Mouse (Mus musculus) hindbrain, postnatal 0 days (tissue): ENCODE data around the gene Runx3. TPM values are rescaled to one million over a fixed set of nuclear protein-coding genes. Genes with fewer than 3 reads are reported as not detected.

Experiments
- ATAC-seq: fragments of 200-750 bp; cut with Nextera tagmentation; 2 replicates; pipeline ENCODE4 v1.8.0; 2017; ENCODE audit warnings: mild to moderate bottlenecking, moderate TSS enrichment, moderate library complexity
- DNase-seq: peaks from one replicate; pipeline ENCODE4 v3.0.0-alpha.2; 2015; ENCODE audit warnings: low spot score
- H3K27ac ChIP-seq: fragments of 300-500 bp; sonication (generic); 2 replicates; pipeline ENCODE4 v1.5.1; 2014; ENCODE audit warnings: mild to moderate bottlenecking
- H3K27me3 ChIP-seq: fragments of 300-500 bp; sonication (generic); 2 replicates; pipeline ENCODE4 v1.6.1; 2014; ENCODE audit warnings: low read length, mixed read lengths; ENCODE audit not compliant: insufficient read depth
- H3K36me3 ChIP-seq: fragments of 300-500 bp; sonication (generic); 2 replicates; pipeline ENCODE4 v1.6.1; 2014; ENCODE audit warnings: low read length, mixed read lengths; ENCODE audit not compliant: insufficient read depth
- H3K4me1 ChIP-seq: fragments of 300-500 bp; sonication (generic); 2 replicates; pipeline ENCODE4 v1.6.1; 2014; ENCODE audit warnings: antibody characterized with exemption, low read length, mixed read lengths; ENCODE audit not compliant: insufficient read depth
- H3K4me2 ChIP-seq: fragments of 300-500 bp; sonication (generic); 2 replicates; pipeline ENCODE4 v1.6.1; 2014; ENCODE audit warnings: low read depth, mild to moderate bottlenecking, low read length, moderate library complexity, mixed read lengths
- H3K4me3 ChIP-seq: fragments of 300-500 bp; sonication (generic); 2 replicates; pipeline ENCODE4 v1.5.1; 2014; ENCODE audit warnings: low read length
- H3K9ac ChIP-seq: fragments of 300-500 bp; sonication (generic); replicated peaks from 2 replicates; pipeline ENCODE4 v1.6.1; 2014; ENCODE audit warnings: mild to moderate bottlenecking, low read length, moderate library complexity, mixed read lengths
- H3K9me3 ChIP-seq: fragments of 300-500 bp; sonication (generic); 2 replicates; pipeline ENCODE4 v1.6.1; 2016; ENCODE audit warnings: low read length, mixed read lengths
- CTCF ChIP-seq: IDR thresholded peaks from 2 replicates; pipeline ENCODE4 v1.5.1; 2016; ENCODE audit warnings: antibody characterized with exemption, control low read depth, low read depth
- WGBS: fragments of 180-500 bp; shearing (Covaris S2); extraction: QIAGEN DNeasy Blood & Tissue Kit; methylation state at CpG from one replicate; pipeline ENCODE4 v1.1.7; 2014; 5-methylcytosine and 5-hydroxymethylcytosine counted together
- polyA plus RNA-seq: library from polyadenylated mRNA; unstranded; fragments of >200 nt; fragmentation: Nextera tagmentation; extraction: Ambion mirVana; gene quantifications from 2 replicates; pipeline ENCODE4 v1.2.1, GENCODE M21; 2015
- total RNA-seq: library from RNA; depleted of rRNA; stranded (reverse); fragments of >200 nt; gene quantifications from 2 replicates; pipeline ENCODE4 v1.2.3, GENCODE M21; 2014

Gene Runx3
- total and polyA plus RNA-seq, 2 experiments from 2014 or later: not detected

GRCm38 (mm10) chr4:135203279-135203678, 82.8 kb downstream of the Runx3 start:
- H3K4me2 ChIP-seq: peak overlapping the region; percentile 48
- peak overlapping the region; percentile 3; the same call in 1 of the 2 replicates for H3K4me3 ChIP-seq
- no peaks in the 10 kb centered on the region for H3K36me3 ChIP-seq
- no peaks in the 10 kb centered on the region for H3K4me1 ChIP-seq
- ATAC-seq: no peak
- peak; percentile 20 for DNase-seq
- H3K9me3 ChIP-seq: no peaks in the 10 kb centered on the region
- H3K27me3 ChIP-seq: peaks cover 24% of the 10 kb centered on the region
- WGBS: 12% methylated on average over 14 of the region's 14 CpGs
- no peak overlapping the region for H3K27ac ChIP-seq
- no peak for TF ChIP-seq CTCF
- H3K9ac ChIP-seq: no peak overlapping the region

- TF ChIP-seq CTCF: no peak
- 19% methylated on average over 17 of the region's 17 CpGs for WGBS
- Histone ChIP-seq H3K9ac (no peak overlapping the region), H3K4me3 (peak overlapping the region; percentile 3; the same call in 1 of the 2 replicates), H3K36me3 (no peaks in the 10 kb centered on the region), H3K27me3 (peaks cover 24% of the 10 kb centered on the region), H3K4me1 (no peaks in the 10 kb centered on the region), H3K4me2 (peak overlapping the region; percentile 48), H3K9me3 (no peaks in the 10 kb centered on the region), H3K27ac (no peak overlapping the region)
- ATAC-seq (no peak), DNase-seq (no peak)
Measured at GRCm38 (mm10) chr4:135203806-135204560, 83.5 kb downstream of the Runx3 start.

GRCm38 (mm10) chr4:135204666-135205065, 84.2 kb downstream of the Runx3 start:
- no peaks in the 10 kb centered on the region for H3K4me1 ChIP-seq
- H3K9ac ChIP-seq: no peak overlapping the region
- peaks cover 24% of the 10 kb centered on the region for H3K27me3 ChIP-seq
- no peaks in the 10 kb centered on the region for H3K36me3 ChIP-seq
- no peak overlapping the region for H3K4me3 ChIP-seq
- no peak for ATAC-seq
- 70% methylated on average over 5 of the region's 5 CpGs for WGBS
- no peak overlapping the region for H3K27ac ChIP-seq
- H3K9me3 ChIP-seq: no peaks in the 10 kb centered on the region
- TF ChIP-seq CTCF: no peak
- DNase-seq: no peak
- H3K4me2 ChIP-seq: no peak overlapping the region

- no peak for TF ChIP-seq CTCF
- Histone ChIP-seq H3K9ac (no peak overlapping the region), H3K9me3 (no peaks in the 10 kb centered on the region), H3K27me3 (peaks cover 24% of the 10 kb centered on the region), H3K4me1 (no peaks in the 10 kb centered on the region), H3K36me3 (no peaks in the 10 kb centered on the region), H3K27ac (no peak overlapping the region), H3K4me2 (no peak overlapping the region), H3K4me3 (no peak overlapping the region)
- ATAC-seq (no peak), DNase-seq (no peak)
- WGBS: 25% methylated on average over 5 of the region's 5 CpGs
Measured at GRCm38 (mm10) chr4:135205254-135205653, 84.8 kb downstream of the Runx3 start.

GRCm38 (mm10) chr4:135205711-135206600, 85.5 kb downstream of the Runx3 start:
- 3% methylated on average over 47 of the region's 47 CpGs for WGBS
- Histone ChIP-seq H3K9ac (no peak overlapping the region; the same call in 1 of the 2 replicates), H3K27me3 (peaks cover 24% of the 10 kb centered on the region), H3K9me3 (no peaks in the 10 kb centered on the region), H3K27ac (no peak overlapping the region), H3K4me2 (peak overlapping the region; percentile 72), H3K36me3 (no peaks in the 10 kb centered on the region), H3K4me1 (no peaks in the 10 kb centered on the region), H3K4me3 (peak overlapping the region; percentile 39)
- DNase-seq (peak; percentile 90), ATAC-seq (peak; percentile 79)
- peak; percentile 93 for TF ChIP-seq CTCF

GRCm38 (mm10) chr4:135209846-135210245, 89.4 kb downstream of the Runx3 start:
- Histone ChIP-seq H3K36me3 (no peaks in the 10 kb centered on the region), H3K27me3 (peaks cover 17% of the 10 kb centered on the region), H3K4me2 (no peak overlapping the region), H3K9ac (no peak overlapping the region), H3K4me3 (no peak overlapping the region), H3K9me3 (no peaks in the 10 kb centered on the region), H3K27ac (no peak overlapping the region), H3K4me1 (no peaks in the 10 kb centered on the region)
- TF ChIP-seq CTCF: 0 out of 2 replicates have a peak, but pooled peaks have one; percentile 3
- WGBS: 83% methylated on average over 2 of the region's 2 CpGs
- no peak for ATAC-seq
- no peak for DNase-seq
